Mouse (Mus musculus): ENCODE data around the gene Fam71f1. TPM values are rescaled to one million over a fixed set of nuclear protein-coding genes. Genes with fewer than 3 reads are reported as not detected.

Fam71f1 gene
- 0.08 TPM in 1 of 2 replicates, not detected in the other for polyA plus RNA-seq (2012; rRNA removed)

DNA sequence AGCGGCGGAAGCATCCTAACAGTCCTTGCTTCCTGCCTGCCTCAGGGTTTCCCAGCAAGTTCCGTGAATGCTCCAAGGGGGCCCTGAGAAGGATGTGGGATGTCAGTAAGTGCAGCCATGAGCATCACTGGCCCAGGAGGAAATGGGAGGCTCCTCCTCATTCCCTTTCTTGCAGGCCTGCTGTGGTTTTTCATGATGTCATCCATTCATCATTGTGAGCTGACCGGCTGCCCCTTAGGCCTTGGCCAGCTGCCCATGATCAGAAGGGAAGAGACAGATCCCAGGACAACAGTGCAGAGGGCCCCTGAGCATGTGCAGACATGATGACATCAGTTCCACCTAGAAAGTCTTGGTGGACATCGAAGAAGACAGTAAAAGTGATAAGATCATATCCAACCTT lies at the start of gene Fam71f1:
TSS of gene Fam71f1 (plus strand) at position 262 of the 400 bp plus-strand sequence.
- DNase-seq = no peak

DNA sequence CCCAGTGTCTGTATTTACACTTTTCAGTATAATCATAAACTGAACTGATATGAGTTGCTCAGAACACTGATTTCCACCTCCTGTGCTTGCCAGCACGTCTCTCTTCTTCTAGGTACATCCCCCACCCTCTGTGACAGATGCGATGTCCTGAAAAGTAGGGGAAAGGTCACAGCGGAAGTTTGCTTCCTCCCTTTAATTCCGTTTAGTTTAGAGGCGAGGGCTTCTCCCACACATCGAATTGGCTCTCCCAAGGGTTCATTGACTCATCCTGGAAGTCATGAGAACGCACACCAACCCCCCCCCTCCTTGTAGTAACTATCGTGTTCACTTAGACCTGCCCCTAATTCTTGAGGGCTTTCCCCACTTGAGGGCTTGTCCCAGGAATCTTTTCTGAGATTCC lies 48.0 kb upstream of the Fam71f1 start:
- WGBS = 3% methylated on average over 8 of the region's 8 CpGs
- no peak for TF ChIP-seq POLR2A (IDR thresholded peaks at IDR 0.05; ENCODE audit: borderline replicate concordance, extremely low read depth, low read depth, low read length)
- no peak for TF ChIP-seq CTCF (IDR thresholded peaks at IDR 0.05; ENCODE audit: insufficient read depth, low read length)

More for the DNA sequence above, at the start of gene Fam71f1:
- H3K4me3 ChIP-seq (replicated peaks; ENCODE audit: extremely low read depth, low read depth, low read length) = no peak within 1 kb of the TSS
- no peak for TF ChIP-seq POLR2A (IDR thresholded peaks at IDR 0.05; ENCODE audit: borderline replicate concordance, extremely low read depth, low read depth, low read length)
- TF ChIP-seq CTCF (IDR thresholded peaks at IDR 0.05; ENCODE audit: insufficient read depth, low read length) = no peak
- 36% methylated on average over 5 of the region's 5 CpGs for WGBS
- no peaks in the 10 kb centered on the region for H3K4me1 ChIP-seq (ENCODE audit: control insufficient read depth, insufficient read depth, low read length)

GRCm38 (mm10) chr6:29272312-29273072 lies 46.4 kb upstream of the Fam71f1 start, which contains the start of gene Hilpda:
TSS of gene Hilpda (plus strand) at chr6:29272488.
- no peaks in the 10 kb centered on the region; the same call in none of the 2 replicates for H3K4me1 ChIP-seq (ENCODE audit: control insufficient read depth, insufficient read depth, low read length)
- DNase-seq = peak; percentile 90
- under 1% methylated on average over 45 of the region's 46 CpGs for WGBS
- TF ChIP-seq POLR2A (IDR thresholded peaks at IDR 0.05; ENCODE audit: borderline replicate concordance, extremely low read depth, low read depth, low read length) (0 out of 2 replicates have a peak, but pooled peaks have one; percentile 95), CTCF (IDR thresholded peaks at IDR 0.05; ENCODE audit: insufficient read depth, low read length) (no peak)
- peak within 1 kb of the TSS; percentile 80 for H3K4me3 ChIP-seq (replicated peaks; ENCODE audit: extremely low read depth, low read depth, low read length)

More for the DNA sequence above, 48.0 kb upstream of the Fam71f1 start:
- H3K4me3 ChIP-seq (replicated peaks; ENCODE audit: extremely low read depth, low read depth, low read length) = peak overlapping the region; percentile 50
- DNase-seq = no peak
- peaks cover 3% of the 10 kb centered on the region for H3K4me1 ChIP-seq (ENCODE audit: control insufficient read depth, insufficient read depth, low read length)

DNA sequence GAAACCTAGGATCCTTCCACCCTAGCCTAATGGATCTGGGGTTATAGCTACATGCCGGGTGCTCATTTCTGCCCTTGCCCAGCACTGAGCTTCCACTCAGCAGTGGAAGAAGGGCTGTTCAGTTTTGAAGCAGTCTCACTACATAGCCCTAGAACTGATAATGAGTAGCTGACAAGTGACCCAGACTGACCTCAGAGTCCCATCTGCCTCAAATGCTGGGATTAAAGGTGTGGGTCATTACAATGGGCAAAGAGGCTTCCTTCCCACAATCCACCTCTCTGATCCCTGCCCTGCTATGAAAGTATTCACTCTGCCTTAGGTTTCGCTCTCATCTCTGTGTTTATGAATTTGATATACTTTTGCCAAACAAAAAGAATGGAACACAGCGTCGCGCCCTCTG lies 42.2 kb upstream of the Fam71f1 start:
- peaks cover 2% of the 10 kb centered on the region; the same call in 1 of the 2 replicates for H3K4me1 ChIP-seq (ENCODE audit: control insufficient read depth, insufficient read depth, low read length)
- no peak for DNase-seq
- H3K4me3 ChIP-seq (replicated peaks; ENCODE audit: extremely low read depth, low read depth, low read length) = peak overlapping the region; percentile 40
- TF ChIP-seq CTCF (IDR thresholded peaks at IDR 0.05; ENCODE audit: insufficient read depth, low read length) (no peak), POLR2A (IDR thresholded peaks at IDR 0.05; ENCODE audit: borderline replicate concordance, extremely low read depth, low read depth, low read length) (no peak)
- WGBS = 57% methylated on average over 5 of the region's 5 CpGs

- TF ChIP-seq CTCF (IDR thresholded peaks at IDR 0.05; ENCODE audit: insufficient read depth, low read length) = peak; percentile 68
- TF ChIP-seq POLR2A (IDR thresholded peaks at IDR 0.05; ENCODE audit: borderline replicate concordance, extremely low read depth, low read depth, low read length) = no peak
- Histone ChIP-seq H3K4me3 (replicated peaks; ENCODE audit: extremely low read depth, low read depth, low read length) (no peak overlapping the region), H3K4me1 (ENCODE audit: control insufficient read depth, insufficient read depth, low read length) (peaks cover 2% of the 10 kb centered on the region; the same call in 1 of the 2 replicates)
- 17% methylated on average over 8 of the region's 8 CpGs for WGBS
- DNase-seq = peak; percentile 25
These were observed 40.2 kb upstream of the Fam71f1 start for GRCm38 (mm10) chr6:29278513-29279267.

GRCm38 (mm10) chr6:29279293-29279692 lies 39.6 kb upstream of the Fam71f1 start, which contains the start of gene Fam71f2:
TSS of gene Fam71f2 (plus strand) at chr6:29279593.
- H3K4me1 ChIP-seq (ENCODE audit: control insufficient read depth, insufficient read depth, low read length) = peaks cover 2% of the 10 kb centered on the region; the same call in 1 of the 2 replicates
- WGBS = 82% methylated on average over 8 of the region's 8 CpGs

DNA sequence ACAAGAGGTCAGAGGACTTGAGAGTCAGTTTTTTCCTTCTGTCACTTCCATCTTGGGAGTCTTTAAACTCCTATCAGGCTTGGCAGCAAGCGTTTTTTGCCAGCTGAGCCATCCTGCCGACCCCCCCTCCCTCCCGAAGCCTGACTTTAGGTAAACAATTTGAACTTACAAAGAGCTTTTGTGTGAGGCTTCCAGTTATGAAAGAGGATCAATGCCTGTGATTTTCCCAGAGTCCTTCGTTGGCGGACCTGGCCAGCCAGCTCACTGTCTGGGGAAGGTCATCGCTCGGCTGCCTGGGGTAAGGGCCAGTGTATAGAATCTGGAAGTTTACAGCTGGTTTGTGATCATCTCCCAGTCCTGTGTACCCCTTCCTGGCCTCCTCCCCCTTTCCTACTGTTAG lies 38.3 kb upstream of the Fam71f1 start:
- DNase-seq = no peak
- no peak overlapping the region for H3K4me3 ChIP-seq (replicated peaks; ENCODE audit: extremely low read depth, low read depth, low read length)
- TF ChIP-seq POLR2A (IDR thresholded peaks at IDR 0.05; ENCODE audit: borderline replicate concordance, extremely low read depth, low read depth, low read length) = no peak
- TF ChIP-seq CTCF (IDR thresholded peaks at IDR 0.05; ENCODE audit: insufficient read depth, low read length) = no peak
- WGBS = 51% methylated on average over 7 of the region's 7 CpGs
- peaks cover 2% of the 10 kb centered on the region; the same call in 1 of the 2 replicates for H3K4me1 ChIP-seq (ENCODE audit: control insufficient read depth, insufficient read depth, low read length)

More at GRCm38 (mm10) chr6:29279293-29279692, 39.6 kb upstream of the Fam71f1 start, which contains the start of gene Fam71f2:
- H3K4me3 ChIP-seq (replicated peaks; ENCODE audit: extremely low read depth, low read depth, low read length) = no peak within 1 kb of the TSS
- no peak for DNase-seq
- no peak for TF ChIP-seq POLR2A (IDR thresholded peaks at IDR 0.05; ENCODE audit: borderline replicate concordance, extremely low read depth, low read depth, low read length)

DNA sequence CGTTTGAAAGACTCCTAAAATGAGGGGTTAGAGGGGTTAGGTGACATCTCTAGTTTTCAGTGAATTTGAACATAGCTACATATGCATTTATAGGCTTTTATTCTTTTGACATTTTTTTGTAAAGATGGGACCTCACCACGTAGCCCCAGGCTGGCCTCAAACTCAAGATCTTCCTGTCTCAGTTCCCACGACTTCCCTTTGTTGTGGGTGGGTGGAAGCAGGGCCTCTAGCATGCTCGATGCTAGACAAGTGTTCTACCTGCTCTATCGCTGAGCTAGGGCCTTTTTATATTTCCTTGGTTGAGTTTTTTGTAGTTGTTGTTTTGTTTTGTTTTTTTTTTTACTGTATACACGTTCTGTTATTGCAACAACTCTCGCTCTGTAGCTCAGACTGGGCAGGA lies 32.1 kb upstream of the Fam71f1 start:
- 70% methylated on average over 7 of the region's 7 CpGs for WGBS
- DNase-seq = no peak
- H3K4me3 ChIP-seq (replicated peaks; ENCODE audit: extremely low read depth, low read depth, low read length) = no peak overlapping the region
- no peaks in the 10 kb centered on the region for H3K4me1 ChIP-seq (ENCODE audit: control insufficient read depth, insufficient read depth, low read length)
- TF ChIP-seq POLR2A (IDR thresholded peaks at IDR 0.05; ENCODE audit: borderline replicate concordance, extremely low read depth, low read depth, low read length) (no peak), CTCF (IDR thresholded peaks at IDR 0.05; ENCODE audit: insufficient read depth, low read length) (no peak)

GRCm38 (mm10) chr6:29287481-29287880 lies 31.5 kb upstream of the Fam71f1 start:
- TF ChIP-seq CTCF (IDR thresholded peaks at IDR 0.05; ENCODE audit: insufficient read depth, low read length) (no peak), POLR2A (IDR thresholded peaks at IDR 0.05; ENCODE audit: borderline replicate concordance, extremely low read depth, low read depth, low read length) (no peak)
- Histone ChIP-seq H3K4me1 (ENCODE audit: control insufficient read depth, insufficient read depth, low read length) (no peaks in the 10 kb centered on the region), H3K4me3 (replicated peaks; ENCODE audit: extremely low read depth, low read depth, low read length) (no peak overlapping the region)
- 67% methylated on average over 6 of the region's 6 CpGs for whole genome bisulfite sequencing
- DNase-seq = no peak

All from lung, adult 2 months (tissue).